Mouse (Mus musculus): ENCODE measurements around the gene Jak3. TPM values are rescaled to one million over a fixed set of nuclear protein-coding genes. Genes with fewer than 3 reads are reported as not detected.

The Jak3 gene
- polyA plus RNA-seq, 1 experiment from 2014 or later, result 7.3 TPM

DNA sequence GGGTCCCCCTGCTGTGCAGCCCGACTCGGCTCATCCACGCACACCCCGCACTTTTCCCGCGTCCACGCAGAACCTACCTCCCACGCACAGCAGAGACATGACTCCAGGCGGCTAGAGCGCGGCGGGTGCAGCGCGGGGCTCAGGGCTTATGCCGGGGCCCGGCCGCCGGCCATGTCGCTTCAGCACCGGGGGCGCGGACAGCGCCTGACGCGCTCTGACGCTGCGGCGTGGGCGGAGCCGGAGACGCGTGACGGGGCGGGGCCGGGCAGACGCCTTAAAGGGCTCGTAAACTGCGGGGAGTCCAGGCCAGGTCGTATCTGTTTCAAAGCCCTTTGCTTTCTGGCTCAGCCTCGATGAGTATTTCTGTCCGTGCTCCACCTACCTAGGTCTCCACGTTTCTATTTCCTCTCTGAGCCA, 4.5 kb upstream of the Jak3 start, which contains the start of gene Unc13a:
TSS of gene Unc13a (minus strand) at position 209 of the 417 bp plus-strand sequence.
- Histone ChIP-seq H3K9me3 (ENCODE audit: control insufficient read depth, low read length) (no peaks in the 10 kb centered on the region), H3K27me3 (replicated peaks; ENCODE audit: control insufficient read depth, insufficient read depth, low read length) (no peaks in the 10 kb centered on the region), H3K4me2 (ENCODE audit: low read length) (peak within 1 kb of the TSS; percentile 81), H3K4me3 (ENCODE audit: low read length) (peak within 1 kb of the TSS; percentile 92), H3K36me3 (ENCODE audit: control insufficient read depth, insufficient read depth, low read length) (no peaks in the 10 kb centered on the region), H3K27ac (ENCODE audit: low read depth, low read length) (peak within 1 kb of the TSS; percentile 94), H3K4me1 (ENCODE audit: control insufficient read depth, insufficient read depth, low read depth, low read length) (peaks cover 42% of the 10 kb centered on the region), H3K9ac (ENCODE audit: low read depth, low read length) (peak within 1 kb of the TSS; percentile 84)
- WGBS, result 0% methylated on average over 37 of the region's 42 CpGs
- peak; percentile 73 for ATAC-seq

GRCm38 (mm10) chr8:71672168-71672735, 3.8 kb upstream of the Jak3 start:
- H3K4me1 ChIP-seq (ENCODE audit: control insufficient read depth, insufficient read depth, low read depth, low read length), result peaks cover 35% of the 10 kb centered on the region
- peak overlapping the region; percentile 81 for H3K4me2 ChIP-seq (ENCODE audit: low read length)
- H3K9me3 ChIP-seq (ENCODE audit: control insufficient read depth, low read length), result no peaks in the 10 kb centered on the region
- H3K9ac ChIP-seq (ENCODE audit: low read depth, low read length), result peak overlapping the region; percentile 84
- no peak for ATAC-seq
- no peaks in the 10 kb centered on the region for H3K36me3 ChIP-seq (ENCODE audit: control insufficient read depth, insufficient read depth, low read length)
- H3K4me3 ChIP-seq (ENCODE audit: low read length), result peak overlapping the region; percentile 92
- 56% methylated on average over 6 of the region's 6 CpGs for WGBS
- no peaks in the 10 kb centered on the region; the same call in 1 of the 2 replicates for H3K27me3 ChIP-seq (replicated peaks; ENCODE audit: control insufficient read depth, insufficient read depth, low read length)
- H3K27ac ChIP-seq (ENCODE audit: low read depth, low read length), result peak overlapping the region; percentile 86

- no peaks in the 10 kb centered on the region for H3K9me3 ChIP-seq (ENCODE audit: control insufficient read depth, low read length)
- WGBS, result 71% methylated on average over 2 of the region's 2 CpGs
- H3K27ac ChIP-seq (ENCODE audit: low read depth, low read length), result no peak overlapping the region
- peaks cover 19% of the 10 kb centered on the region for H3K4me1 ChIP-seq (ENCODE audit: control insufficient read depth, insufficient read depth, low read depth, low read length)
- ATAC-seq, result no peak
- H3K36me3 ChIP-seq (ENCODE audit: control insufficient read depth, insufficient read depth, low read length), result no peaks in the 10 kb centered on the region
- H3K27me3 ChIP-seq (replicated peaks; ENCODE audit: control insufficient read depth, insufficient read depth, low read length), result peaks cover 18% of the 10 kb centered on the region
- no peak overlapping the region for H3K9ac ChIP-seq (ENCODE audit: low read depth, low read length)
- no peak overlapping the region for H3K4me2 ChIP-seq (ENCODE audit: low read length)
- no peak overlapping the region for H3K4me3 ChIP-seq (ENCODE audit: low read length)
Observed at GRCm38 (mm10) chr8:71674071-71674470, 2.0 kb upstream of the Jak3 start.

DNA sequence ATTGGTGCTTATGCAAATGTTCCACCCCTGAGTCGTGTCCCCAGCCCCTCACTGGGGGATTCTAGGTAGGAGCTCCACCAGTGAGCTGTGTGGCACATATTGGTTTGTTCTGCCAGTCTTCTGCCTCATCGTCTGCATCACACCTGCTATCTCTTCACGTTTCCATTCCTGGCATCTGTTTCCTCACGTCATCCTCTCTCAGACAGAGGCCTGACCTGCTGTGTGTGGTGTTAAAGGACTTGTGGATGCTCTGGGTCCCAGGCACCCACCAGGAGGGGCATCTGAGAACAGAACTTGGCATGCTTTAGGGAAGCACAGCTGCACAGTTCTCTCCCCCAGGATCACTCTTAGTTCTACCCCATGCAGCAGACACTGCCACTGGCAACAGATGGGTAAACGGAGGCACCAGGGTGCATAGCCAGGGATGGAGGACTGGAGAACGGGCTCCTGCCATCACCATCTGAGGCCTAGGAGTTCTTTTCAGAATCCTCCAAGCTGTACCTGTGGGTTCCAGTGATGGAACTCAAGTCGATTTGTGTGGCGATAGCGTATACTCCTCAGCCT, 558 bp upstream of the Jak3 start:
- Histone ChIP-seq H3K9ac (ENCODE audit: low read depth, low read length) (peak overlapping the region; percentile 87), H3K4me3 (ENCODE audit: low read length) (peak overlapping the region; percentile 77)
- 27% methylated on average over 9 of the region's 9 CpGs for WGBS

GRCm38 (mm10) chr8:71676803-71677202, 707 bp downstream of the Jak3 start:
- ATAC-seq, result no peak
- Histone ChIP-seq H3K9me3 (ENCODE audit: control insufficient read depth, low read length) (no peaks in the 10 kb centered on the region), H3K27me3 (replicated peaks; ENCODE audit: control insufficient read depth, insufficient read depth, low read length) (peaks cover 40% of the 10 kb centered on the region), H3K9ac (ENCODE audit: low read depth, low read length) (peak overlapping the region; percentile 87), H3K4me2 (ENCODE audit: low read length) (peak overlapping the region; percentile 93), H3K4me1 (ENCODE audit: control insufficient read depth, insufficient read depth, low read depth, low read length) (peaks cover 27% of the 10 kb centered on the region), H3K27ac (ENCODE audit: low read depth, low read length) (no peak overlapping the region), H3K36me3 (ENCODE audit: control insufficient read depth, insufficient read depth, low read length) (no peaks in the 10 kb centered on the region), H3K4me3 (ENCODE audit: low read length) (peak overlapping the region; percentile 77)
- 53% methylated on average over 9 of the region's 9 CpGs for WGBS

More for the DNA sequence above, 558 bp upstream of the Jak3 start:
- ATAC-seq, result no peak
- no peaks in the 10 kb centered on the region for H3K36me3 ChIP-seq (ENCODE audit: control insufficient read depth, insufficient read depth, low read length)
- peaks cover 25% of the 10 kb centered on the region for H3K4me1 ChIP-seq (ENCODE audit: control insufficient read depth, insufficient read depth, low read depth, low read length)
- H3K27ac ChIP-seq (ENCODE audit: low read depth, low read length), result peak overlapping the region; percentile 86
- peak overlapping the region; percentile 93 for H3K4me2 ChIP-seq (ENCODE audit: low read length)
- H3K9me3 ChIP-seq (ENCODE audit: control insufficient read depth, low read length), result no peaks in the 10 kb centered on the region
- peaks cover 28% of the 10 kb centered on the region for H3K27me3 ChIP-seq (replicated peaks; ENCODE audit: control insufficient read depth, insufficient read depth, low read length)

DNA sequence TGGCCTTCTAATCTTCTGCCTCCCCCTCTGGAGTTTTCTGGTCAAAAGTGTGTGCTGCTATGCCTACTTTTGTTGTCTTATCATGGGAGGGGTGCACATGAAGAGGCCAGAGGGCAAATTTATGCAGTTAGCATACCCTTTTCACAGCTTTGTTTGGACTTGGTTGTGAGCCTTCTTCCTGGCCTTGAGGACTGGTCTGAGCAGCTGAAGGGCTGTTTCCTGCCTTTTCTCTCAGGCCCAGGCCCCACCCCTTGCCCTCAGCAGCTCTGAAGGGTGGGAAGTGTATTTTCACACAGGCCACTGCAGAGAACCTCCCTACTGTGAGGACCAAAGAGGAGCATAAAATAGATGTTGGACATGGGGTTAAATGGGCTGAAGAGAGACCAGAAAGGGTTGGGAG, 1.5 kb downstream of the Jak3 start:
- ATAC-seq, result no peak
- Histone ChIP-seq H3K36me3 (ENCODE audit: control insufficient read depth, insufficient read depth, low read length) (no peaks in the 10 kb centered on the region), H3K4me2 (ENCODE audit: low read length) (no peak overlapping the region; the same call in 1 of the 2 replicates), H3K27me3 (replicated peaks; ENCODE audit: control insufficient read depth, insufficient read depth, low read length) (peaks cover 47% of the 10 kb centered on the region), H3K4me3 (ENCODE audit: low read length) (no peak overlapping the region), H3K27ac (ENCODE audit: low read depth, low read length) (no peak overlapping the region), H3K4me1 (ENCODE audit: control insufficient read depth, insufficient read depth, low read depth, low read length) (peaks cover 20% of the 10 kb centered on the region), H3K9me3 (ENCODE audit: control insufficient read depth, low read length) (no peaks in the 10 kb centered on the region), H3K9ac (ENCODE audit: low read depth, low read length) (no peak overlapping the region)

GRCm38 (mm10) chr8:71678216-71678615, 2.1 kb downstream of the Jak3 start:
- H3K36me3 ChIP-seq (ENCODE audit: control insufficient read depth, insufficient read depth, low read length), result no peaks in the 10 kb centered on the region
- H3K4me1 ChIP-seq (ENCODE audit: control insufficient read depth, insufficient read depth, low read depth, low read length), result peaks cover 20% of the 10 kb centered on the region
- H3K27me3 ChIP-seq (replicated peaks; ENCODE audit: control insufficient read depth, insufficient read depth, low read length), result peaks cover 54% of the 10 kb centered on the region
- WGBS, result 62% methylated on average over 4 of the region's 4 CpGs
- ATAC-seq, result no peak
- no peak overlapping the region for H3K27ac ChIP-seq (ENCODE audit: low read depth, low read length)
- H3K4me3 ChIP-seq (ENCODE audit: low read length), result no peak overlapping the region
- no peak overlapping the region for H3K4me2 ChIP-seq (ENCODE audit: low read length)
- no peak overlapping the region for H3K9ac ChIP-seq (ENCODE audit: low read depth, low read length)
- no peaks in the 10 kb centered on the region for H3K9me3 ChIP-seq (ENCODE audit: control insufficient read depth, low read length)

DNA sequence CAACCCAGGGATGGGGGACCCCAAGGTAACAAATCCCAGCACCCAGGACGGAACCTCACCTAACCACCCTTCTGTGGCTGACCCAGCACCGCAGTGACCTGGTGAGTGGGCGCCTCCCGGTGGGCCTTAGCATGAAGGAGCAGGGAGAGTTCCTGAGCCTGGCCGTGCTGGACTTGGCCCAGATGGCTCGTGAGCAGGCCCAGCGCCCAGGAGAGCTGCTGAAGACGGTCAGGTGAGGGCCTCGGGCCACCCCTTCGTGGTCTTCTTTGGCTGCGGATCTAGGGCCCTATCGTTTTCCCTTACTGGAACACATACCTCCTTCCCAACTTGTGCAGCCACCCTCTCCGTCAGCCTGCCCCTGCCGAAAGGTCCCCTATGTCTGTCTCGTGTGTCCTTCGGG, 3.0 kb downstream of the Jak3 start:
- 17% methylated on average over 16 of the region's 16 CpGs for WGBS
- H3K4me2 ChIP-seq (ENCODE audit: low read length), result peak overlapping the region; percentile 69
- H3K27ac ChIP-seq (ENCODE audit: low read depth, low read length), result no peak overlapping the region
- ATAC-seq, result no peak
- peaks cover 20% of the 10 kb centered on the region for H3K4me1 ChIP-seq (ENCODE audit: control insufficient read depth, insufficient read depth, low read depth, low read length)
- H3K9ac ChIP-seq (ENCODE audit: low read depth, low read length), result peak overlapping the region; percentile 63
- H3K9me3 ChIP-seq (ENCODE audit: control insufficient read depth, low read length), result no peaks in the 10 kb centered on the region
- peaks cover 63% of the 10 kb centered on the region for H3K27me3 ChIP-seq (replicated peaks; ENCODE audit: control insufficient read depth, insufficient read depth, low read length)
- no peaks in the 10 kb centered on the region for H3K36me3 ChIP-seq (ENCODE audit: control insufficient read depth, insufficient read depth, low read length)
- H3K4me3 ChIP-seq (ENCODE audit: low read length), result peak overlapping the region; percentile 42

DNA sequence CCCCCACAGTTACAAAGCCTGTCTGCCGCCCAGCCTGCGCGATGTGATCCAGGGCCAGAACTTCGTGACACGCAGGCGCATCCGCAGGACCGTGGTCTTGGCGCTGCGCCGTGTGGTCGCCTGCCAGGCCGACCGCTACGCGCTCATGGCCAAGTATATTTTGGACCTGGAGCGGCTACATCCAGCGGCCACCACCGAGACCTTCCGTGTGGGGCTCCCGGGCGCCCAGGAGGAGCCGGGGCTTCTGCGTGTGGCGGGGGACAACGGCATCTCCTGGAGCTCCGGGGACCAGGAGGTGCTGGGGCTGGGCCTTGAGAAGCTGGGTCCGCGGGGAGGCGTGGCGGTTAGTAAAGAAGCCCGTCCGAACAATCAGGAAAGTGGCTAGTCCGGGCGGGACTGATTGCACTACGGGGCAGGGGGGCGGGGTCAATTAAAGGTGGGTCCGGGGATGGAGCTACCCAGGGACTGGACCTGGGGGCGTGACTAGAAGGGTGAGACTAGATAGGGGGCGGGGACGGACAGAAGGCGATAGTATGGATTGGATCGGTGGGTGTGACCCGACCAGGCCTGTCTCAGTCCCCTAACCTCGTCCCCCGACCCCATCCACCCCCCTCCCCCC, 3.6 kb downstream of the Jak3 start:
- WGBS, result 4% methylated on average over 43 of the region's 46 CpGs
- no peak for ATAC-seq

More for the DNA sequence above, 3.6 kb downstream of the Jak3 start:
- no peaks in the 10 kb centered on the region for H3K9me3 ChIP-seq (ENCODE audit: control insufficient read depth, low read length)
- H3K27me3 ChIP-seq (replicated peaks; ENCODE audit: control insufficient read depth, insufficient read depth, low read length), result peaks cover 64% of the 10 kb centered on the region
- no peaks in the 10 kb centered on the region for H3K36me3 ChIP-seq (ENCODE audit: control insufficient read depth, insufficient read depth, low read length)
- peak overlapping the region; percentile 42 for H3K4me3 ChIP-seq (ENCODE audit: low read length)
- peak overlapping the region; percentile 69 for H3K4me2 ChIP-seq (ENCODE audit: low read length)
- H3K4me1 ChIP-seq (ENCODE audit: control insufficient read depth, insufficient read depth, low read depth, low read length), result peaks cover 20% of the 10 kb centered on the region
- peak overlapping the region; percentile 63 for H3K9ac ChIP-seq (ENCODE audit: low read depth, low read length)
- H3K27ac ChIP-seq (ENCODE audit: low read depth, low read length), result no peak overlapping the region

Measured in hindbrain, embryonic 16.5 days (tissue).